Comparison of ENCODE assay signal across 8 mouse cellular contexts in the genomic region with DNA sequence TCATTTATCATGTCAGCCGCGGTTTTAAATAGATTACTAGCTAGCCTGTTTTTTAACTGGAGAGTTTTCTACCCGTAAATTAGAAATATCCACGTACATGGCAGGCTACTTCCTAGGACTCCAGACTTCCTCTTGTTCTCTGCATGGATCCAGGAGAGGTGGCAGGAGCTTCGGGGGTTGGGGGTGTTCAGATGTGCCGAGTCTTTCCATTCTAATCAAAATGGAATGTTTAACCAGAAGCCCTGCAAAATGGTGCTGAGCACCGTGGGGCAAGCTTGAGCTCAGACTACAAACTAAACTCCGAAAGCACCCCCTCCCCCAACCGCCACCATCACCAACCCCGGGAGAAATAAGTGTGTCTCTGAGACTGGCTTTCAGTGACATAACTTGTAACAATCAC.
DNase-seq lines count a peak whose midpoint lies in the region; ATAC-seq and TF ChIP-seq lines count a peak whose summit lies in the region.

No protein-coding gene starts in this region.

- WGBS in forebrain, embryonic 13.5 days, result 11% methylated on average over 10 of the region's 10 CpGs
- 11% methylated on average over 10 of the region's 10 CpGs for WGBS in limb, embryonic 15.5 days
- 11% methylated on average over 10 of the region's 10 CpGs for WGBS in neural tube, embryonic 14.5 days

- peak; percentile 20; the same call in 1 of the 2 replicates for ATAC-seq in forebrain, embryonic 13.5 days
- no peak for ATAC-seq in limb, embryonic 15.5 days (ENCODE audit: insufficient number of reproducible peaks, low FRiP score, low TSS enrichment, low read depth)
- ATAC-seq in neural tube, embryonic 14.5 days (ENCODE audit: low read depth), result no peak; the same call in 1 of the 2 replicates

- no peaks in the 10 kb centered on the region for H3K36me3 ChIP-seq in forebrain, embryonic 13.5 days (ENCODE audit: poor library complexity, severe bottlenecking)
- H3K36me3 ChIP-seq in limb, embryonic 15.5 days, result no peaks in the 10 kb centered on the region
- no peaks in the 10 kb centered on the region for H3K36me3 ChIP-seq in neural tube, embryonic 14.5 days (ENCODE audit: control insufficient read depth, insufficient read depth, low read length)

- TF ChIP-seq CTCF in layer of hippocampus, adult 2 months (conservative IDR thresholded peaks at IDR 0.05), result no peak

- DNase-seq in layer of hippocampus, adult 2 months (ENCODE audit: low spot score in 2 of 2), result no peak
- no peak for DNase-seq in layer of hippocampus, adult 9-11 months
- no peak for DNase-seq in frontal cortex, adult 2 months (ENCODE audit: extremely low spot score in 1 of 2, low spot score in 1 of 2)
- DNase-seq in layer of hippocampus, postnatal 36 days, result no peak
- DNase-seq in B cell, adult 2 months, result no peak

- peaks cover 14% of the 10 kb centered on the region for H3K4me1 ChIP-seq in forebrain, embryonic 13.5 days
- H3K4me1 ChIP-seq in limb, embryonic 15.5 days, result peaks cover 9% of the 10 kb centered on the region
- H3K4me1 ChIP-seq in neural tube, embryonic 14.5 days (ENCODE audit: control insufficient read depth, insufficient read depth, low read length), result peaks cover 12% of the 10 kb centered on the region; the same call in 1 of the 2 replicates

- H3K27me3 ChIP-seq in forebrain, embryonic 13.5 days, result peaks cover 29% of the 10 kb centered on the region
- peaks cover 41% of the 10 kb centered on the region for H3K27me3 ChIP-seq in limb, embryonic 15.5 days
- H3K27me3 ChIP-seq in neural tube, embryonic 14.5 days (ENCODE audit: control insufficient read depth, insufficient read depth, low read length), result peaks cover 5% of the 10 kb centered on the region; the same call in 1 of the 2 replicates

- H3K4me2 ChIP-seq in forebrain, embryonic 13.5 days, result peak overlapping the region; percentile 70
- peak overlapping the region; percentile 56 for H3K4me2 ChIP-seq in limb, embryonic 15.5 days
- H3K4me2 ChIP-seq in neural tube, embryonic 14.5 days (ENCODE audit: low read depth, low read length), result peak overlapping the region; percentile 63

- H3K9me3 ChIP-seq in forebrain, embryonic 13.5 days (replicated peaks), result no peaks in the 10 kb centered on the region
- no peaks in the 10 kb centered on the region for H3K9me3 ChIP-seq in limb, embryonic 15.5 days
- H3K9me3 ChIP-seq in neural tube, embryonic 14.5 days (ENCODE audit: control insufficient read depth, low read length), result no peaks in the 10 kb centered on the region

- H3K9ac ChIP-seq in forebrain, embryonic 13.5 days, result peak overlapping the region; percentile 53; the same call in 1 of the 2 replicates
- H3K9ac ChIP-seq in limb, embryonic 15.5 days, result no peak overlapping the region
- H3K9ac ChIP-seq in neural tube, embryonic 14.5 days (replicated peaks; ENCODE audit: low read depth, low read length), result no peak overlapping the region

- H3K4me3 ChIP-seq in layer of hippocampus, adult 2 months, result peak overlapping the region; percentile 47
- H3K4me3 ChIP-seq in forebrain, embryonic 13.5 days, result peak overlapping the region; percentile 33
- peak overlapping the region; percentile 34 for H3K4me3 ChIP-seq in limb, embryonic 15.5 days
- peak overlapping the region; percentile 18 for H3K4me3 ChIP-seq in neural tube, embryonic 14.5 days (ENCODE audit: low read depth, low read length)

- no peak overlapping the region for H3K27ac ChIP-seq in layer of hippocampus, adult 2 months
- H3K27ac ChIP-seq in forebrain, embryonic 13.5 days, result 0 out of 2 replicates have a peak overlapping the region, but pooled peaks have one; percentile 25
- H3K27ac ChIP-seq in limb, embryonic 15.5 days, result no peak overlapping the region
- no peak overlapping the region for H3K27ac ChIP-seq in neural tube, embryonic 14.5 days (ENCODE audit: low read depth, low read length)
